Mouse (Mus musculus): ENCODE measurements at regions not wholly inside any gene's neighbourhood (a gene's known extent, or its start where the extent isn't known, plus 50 kb on each side); places are given as distances from the start of the nearest gene placed in this dataset.

DNA sequence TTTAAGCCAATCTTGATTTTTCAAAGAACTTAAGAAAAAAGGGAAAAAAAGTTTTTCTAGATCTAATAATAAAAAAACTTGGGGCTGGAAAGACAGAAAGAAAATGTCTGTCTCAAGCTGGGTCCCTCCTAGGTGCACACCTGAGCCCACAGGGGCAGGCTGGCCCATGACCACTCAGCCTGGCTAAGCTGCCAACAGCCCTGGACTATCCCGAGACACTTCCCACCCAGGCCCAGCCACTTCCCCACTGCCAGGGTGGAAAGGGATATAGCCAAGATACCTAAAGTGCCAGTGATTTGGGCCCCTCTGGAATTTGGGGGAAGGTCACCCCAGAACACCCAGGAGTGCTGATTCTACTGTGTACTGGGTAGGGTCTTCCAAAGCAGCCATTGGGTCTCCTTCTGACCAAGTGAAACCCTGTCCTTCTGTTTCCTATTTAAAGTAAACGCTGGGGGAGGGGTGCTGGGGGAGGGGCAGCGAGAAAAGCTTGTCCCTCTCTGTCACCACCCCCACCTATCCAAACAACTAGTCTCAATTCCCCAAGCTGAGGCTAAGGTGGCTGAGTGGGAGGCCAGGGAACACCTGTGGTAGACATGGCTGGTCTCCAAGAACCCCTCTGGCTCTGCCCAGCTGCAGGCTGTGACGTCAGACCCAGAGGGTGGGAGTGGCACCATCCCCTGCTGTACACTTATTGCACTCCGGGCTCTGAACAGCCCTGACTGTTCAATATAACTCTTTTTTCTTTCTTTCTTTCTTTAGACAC is 62.6 kb downstream of the Mcfd2 start:
- WGBS: 12% methylated on average over 5 of the region's 5 CpGs
- peaks cover 33% of the 10 kb centered on the region for H3K4me1 ChIP-seq (ENCODE audit: control insufficient read depth, insufficient read depth, low read length)
- H3K27me3 ChIP-seq (ENCODE audit: control insufficient read depth, insufficient read depth, low read length): no peaks in the 10 kb centered on the region
- H3K9me3 ChIP-seq (replicated peaks; ENCODE audit: control insufficient read depth, low read length): no peaks in the 10 kb centered on the region
- H3K9ac ChIP-seq (ENCODE audit: low read length): 0 out of 2 replicates have a peak overlapping the region, but pooled peaks have one; percentile 10
- H3K36me3 ChIP-seq (ENCODE audit: control insufficient read depth, insufficient read depth): no peaks in the 10 kb centered on the region
- H3K27ac ChIP-seq (ENCODE audit: low read length): peak overlapping the region; percentile 57; the same call in 1 of the 2 replicates
- no peak overlapping the region for H3K4me2 ChIP-seq (ENCODE audit: low read depth, low read length)
- H3K4me3 ChIP-seq (ENCODE audit: low read length): no peak overlapping the region
- no peak for ATAC-seq (replicated peaks; ENCODE audit: extremely low read depth, insufficient read depth, low FRiP score)

DNA sequence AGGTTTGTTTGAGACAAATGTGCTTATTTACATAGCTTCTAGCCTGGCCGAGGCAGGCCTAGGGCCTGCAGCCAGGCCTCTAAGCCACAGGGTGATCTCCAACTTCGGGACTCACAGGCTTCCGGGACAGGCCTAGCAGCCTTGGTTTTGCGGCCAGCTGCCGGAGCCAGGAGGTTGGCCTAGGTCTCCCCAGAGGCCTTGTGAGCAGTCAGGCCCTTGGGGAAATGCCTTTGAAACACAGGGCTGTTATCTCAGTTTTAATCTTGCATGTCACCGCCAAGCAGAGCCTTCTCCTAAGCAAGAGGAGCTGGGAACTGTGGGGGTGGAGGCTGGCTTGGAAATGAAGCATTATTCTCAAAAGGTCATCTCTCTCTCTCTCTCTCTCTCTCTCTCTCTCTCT is 63.2 kb downstream of the Mcfd2 start:
- Histone ChIP-seq H3K36me3 (ENCODE audit: control insufficient read depth, insufficient read depth) (no peaks in the 10 kb centered on the region), H3K27ac (ENCODE audit: low read length) (peak overlapping the region; percentile 73), H3K27me3 (ENCODE audit: control insufficient read depth, insufficient read depth, low read length) (no peaks in the 10 kb centered on the region), H3K9me3 (replicated peaks; ENCODE audit: control insufficient read depth, low read length) (no peaks in the 10 kb centered on the region), H3K4me3 (ENCODE audit: low read length) (no peak overlapping the region), H3K4me1 (ENCODE audit: control insufficient read depth, insufficient read depth, low read length) (peaks cover 33% of the 10 kb centered on the region), H3K4me2 (ENCODE audit: low read depth, low read length) (no peak overlapping the region), H3K9ac (ENCODE audit: low read length) (peak overlapping the region; percentile 46; the same call in 1 of the 2 replicates)
- peak; percentile 46; the same call in 1 of the 2 replicates for ATAC-seq (replicated peaks; ENCODE audit: extremely low read depth, insufficient read depth, low FRiP score)
- 26% methylated on average over 6 of the region's 6 CpGs for WGBS

DNA sequence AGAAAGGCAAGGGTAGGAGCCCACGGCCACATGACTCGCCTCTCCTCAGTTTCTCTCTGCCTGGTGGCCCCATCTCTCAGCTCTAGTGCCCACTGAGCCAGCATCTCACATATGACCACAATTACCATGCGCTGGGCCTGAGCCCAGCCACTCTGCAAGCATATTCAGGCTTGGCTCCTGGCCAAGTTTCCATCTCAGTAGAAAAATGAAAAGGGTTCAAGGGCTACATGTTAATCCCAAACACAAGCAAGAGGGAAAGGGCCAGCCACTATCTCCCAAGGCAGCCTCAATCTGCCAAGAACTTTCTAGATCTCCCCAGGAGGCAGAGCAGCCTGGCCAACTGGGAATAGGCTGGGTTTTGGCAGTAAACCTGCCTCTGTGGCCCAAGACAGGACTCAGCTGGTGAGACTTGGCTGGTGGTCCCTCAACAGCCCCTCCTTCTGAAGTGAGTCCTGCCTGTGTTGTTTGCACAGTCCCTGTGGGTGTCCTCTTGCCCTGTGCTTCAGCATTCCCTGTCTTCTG is 65.0 kb downstream of the Mcfd2 start:
- ATAC-seq (replicated peaks; ENCODE audit: extremely low read depth, insufficient read depth, low FRiP score): peak; percentile 50
- no peak overlapping the region for H3K4me3 ChIP-seq (ENCODE audit: low read length)
- H3K27ac ChIP-seq (ENCODE audit: low read length): peak overlapping the region; percentile 60
- H3K36me3 ChIP-seq (ENCODE audit: control insufficient read depth, insufficient read depth): no peaks in the 10 kb centered on the region
- no peaks in the 10 kb centered on the region for H3K27me3 ChIP-seq (ENCODE audit: control insufficient read depth, insufficient read depth, low read length)
- H3K9me3 ChIP-seq (replicated peaks; ENCODE audit: control insufficient read depth, low read length): no peaks in the 10 kb centered on the region
- H3K9ac ChIP-seq (ENCODE audit: low read length): no peak overlapping the region
- WGBS: 46% methylated on average over 3 of the region's 3 CpGs
- no peak overlapping the region for H3K4me2 ChIP-seq (ENCODE audit: low read depth, low read length)
- peaks cover 37% of the 10 kb centered on the region for H3K4me1 ChIP-seq (ENCODE audit: control insufficient read depth, insufficient read depth, low read length)

DNA sequence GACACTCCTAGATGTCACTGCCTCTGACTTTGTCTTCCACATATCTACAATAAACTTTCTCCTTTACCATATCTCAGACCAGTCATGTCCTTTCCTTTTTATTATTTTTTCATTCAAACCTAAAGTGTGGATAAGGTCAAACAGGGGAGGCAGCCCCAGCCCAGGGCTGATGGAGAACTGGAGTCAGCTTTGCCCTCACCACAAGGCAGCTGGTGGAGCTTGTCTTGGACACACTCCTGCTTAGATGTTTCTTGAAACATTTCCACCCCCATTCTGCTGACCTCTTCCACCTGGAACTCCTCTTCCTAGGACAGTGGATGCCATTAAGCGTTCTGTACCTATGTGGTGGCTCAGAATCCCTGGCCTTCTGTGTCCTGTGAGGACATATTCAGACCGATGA is 65.6 kb downstream of the Mcfd2 start:
- Histone ChIP-seq H3K4me1 (ENCODE audit: control insufficient read depth, insufficient read depth, low read length) (peaks cover 37% of the 10 kb centered on the region), H3K9me3 (replicated peaks; ENCODE audit: control insufficient read depth, low read length) (no peaks in the 10 kb centered on the region), H3K4me3 (ENCODE audit: low read length) (no peak overlapping the region), H3K36me3 (ENCODE audit: control insufficient read depth, insufficient read depth) (no peaks in the 10 kb centered on the region), H3K27ac (ENCODE audit: low read length) (peak overlapping the region; percentile 60), H3K9ac (ENCODE audit: low read length) (no peak overlapping the region), H3K27me3 (ENCODE audit: control insufficient read depth, insufficient read depth, low read length) (no peaks in the 10 kb centered on the region), H3K4me2 (ENCODE audit: low read depth, low read length) (no peak overlapping the region)
- 86% methylated on average over 2 of the region's 2 CpGs for WGBS
- ATAC-seq (replicated peaks; ENCODE audit: extremely low read depth, insufficient read depth, low FRiP score): no peak

DNA sequence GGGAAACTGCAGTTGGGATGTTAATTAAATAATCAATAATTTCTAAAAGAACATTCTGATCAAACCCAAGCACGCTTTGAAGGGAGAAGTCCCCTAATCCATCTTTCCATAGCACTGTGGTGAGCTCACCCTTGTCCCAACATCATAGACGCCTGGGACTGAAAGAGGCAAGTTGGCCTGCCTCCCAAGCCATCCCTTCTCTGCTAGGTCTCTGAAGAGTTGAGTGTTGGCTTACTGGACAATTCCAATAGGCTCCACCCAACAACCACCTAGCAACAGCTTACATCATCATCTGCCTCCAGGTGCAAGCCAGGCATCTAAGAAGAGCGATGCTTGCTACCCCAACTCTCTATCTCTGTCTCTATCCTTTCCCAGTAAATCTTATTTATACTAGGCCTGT is 66.6 kb downstream of the Mcfd2 start:
- no peaks in the 10 kb centered on the region for H3K9me3 ChIP-seq (replicated peaks; ENCODE audit: control insufficient read depth, low read length)
- H3K36me3 ChIP-seq (ENCODE audit: control insufficient read depth, insufficient read depth): no peaks in the 10 kb centered on the region
- no peak overlapping the region for H3K27ac ChIP-seq (ENCODE audit: low read length)
- no peak for ATAC-seq (replicated peaks; ENCODE audit: extremely low read depth, insufficient read depth, low FRiP score)
- no peaks in the 10 kb centered on the region for H3K27me3 ChIP-seq (ENCODE audit: control insufficient read depth, insufficient read depth, low read length)
- 75% methylated on average over 3 of the region's 3 CpGs for WGBS
- H3K4me1 ChIP-seq (ENCODE audit: control insufficient read depth, insufficient read depth, low read length): peaks cover 37% of the 10 kb centered on the region
- H3K4me2 ChIP-seq (ENCODE audit: low read depth, low read length): no peak overlapping the region
- no peak overlapping the region for H3K4me3 ChIP-seq (ENCODE audit: low read length)
- no peak overlapping the region for H3K9ac ChIP-seq (ENCODE audit: low read length)

DNA sequence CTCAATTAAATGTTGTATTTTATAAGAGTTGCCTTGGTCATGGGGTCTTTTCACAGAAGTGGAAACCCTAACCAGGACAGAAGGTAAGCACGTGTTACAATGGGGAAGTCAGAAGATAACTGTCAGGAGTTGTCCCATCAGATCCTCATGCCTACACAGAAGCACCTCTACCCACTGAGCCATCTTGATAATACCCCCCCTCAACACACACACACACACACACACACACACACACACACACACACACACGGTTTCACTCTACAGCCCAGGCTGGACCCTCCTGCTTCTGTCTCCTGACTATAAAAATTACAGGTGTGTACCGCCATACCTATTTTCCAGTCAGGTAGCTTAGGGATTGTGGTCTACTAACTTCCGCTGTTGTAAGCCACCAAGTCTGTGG is 68.3 kb downstream of the Mcfd2 start:
- peaks cover 3% of the 10 kb centered on the region for H3K9me3 ChIP-seq (replicated peaks; ENCODE audit: control insufficient read depth, low read length)
- no peaks in the 10 kb centered on the region for H3K36me3 ChIP-seq (ENCODE audit: control insufficient read depth, insufficient read depth)
- H3K9ac ChIP-seq (ENCODE audit: low read length): no peak overlapping the region
- 91% methylated on average over 4 of the region's 4 CpGs for WGBS
- H3K4me3 ChIP-seq (ENCODE audit: low read length): no peak overlapping the region
- H3K27ac ChIP-seq (ENCODE audit: low read length): no peak overlapping the region
- ATAC-seq (replicated peaks; ENCODE audit: extremely low read depth, insufficient read depth, low FRiP score): no peak
- H3K4me2 ChIP-seq (ENCODE audit: low read depth, low read length): no peak overlapping the region
- H3K27me3 ChIP-seq (ENCODE audit: control insufficient read depth, insufficient read depth, low read length): no peaks in the 10 kb centered on the region
- H3K4me1 ChIP-seq (ENCODE audit: control insufficient read depth, insufficient read depth, low read length): peaks cover 31% of the 10 kb centered on the region

DNA sequence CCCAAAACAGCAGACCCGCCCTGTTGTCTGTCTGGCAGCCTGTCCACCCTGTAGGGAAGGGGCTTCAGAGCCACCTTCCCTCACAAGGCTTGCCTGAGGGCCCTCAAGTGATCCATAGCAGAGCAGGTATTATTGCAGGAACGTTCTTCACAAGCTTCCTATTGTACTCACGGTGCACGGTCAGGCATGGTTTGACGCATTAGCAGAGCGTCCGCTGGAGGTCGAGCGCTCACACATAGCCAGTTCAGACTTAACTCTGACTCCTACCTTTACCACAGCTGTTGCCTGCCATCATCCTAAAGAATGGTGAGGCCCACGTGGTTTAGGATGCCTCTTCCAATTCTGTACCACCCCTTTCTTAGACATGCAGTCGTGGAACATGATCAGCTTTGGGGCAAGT is 71.1 kb downstream of the Mcfd2 start:
- ATAC-seq (replicated peaks; ENCODE audit: extremely low read depth, insufficient read depth, low FRiP score): no peak
- no peak overlapping the region for H3K4me3 ChIP-seq (ENCODE audit: low read length)
- WGBS: 71% methylated on average over 11 of the region's 11 CpGs
- peaks cover 12% of the 10 kb centered on the region for H3K4me1 ChIP-seq (ENCODE audit: control insufficient read depth, insufficient read depth, low read length)
- H3K27ac ChIP-seq (ENCODE audit: low read length): no peak overlapping the region
- H3K4me2 ChIP-seq (ENCODE audit: low read depth, low read length): no peak overlapping the region
- H3K9me3 ChIP-seq (replicated peaks; ENCODE audit: control insufficient read depth, low read length): peaks cover 7% of the 10 kb centered on the region
- H3K9ac ChIP-seq (ENCODE audit: low read length): no peak overlapping the region
- no peaks in the 10 kb centered on the region for H3K36me3 ChIP-seq (ENCODE audit: control insufficient read depth, insufficient read depth)
- no peaks in the 10 kb centered on the region for H3K27me3 ChIP-seq (ENCODE audit: control insufficient read depth, insufficient read depth, low read length)

DNA sequence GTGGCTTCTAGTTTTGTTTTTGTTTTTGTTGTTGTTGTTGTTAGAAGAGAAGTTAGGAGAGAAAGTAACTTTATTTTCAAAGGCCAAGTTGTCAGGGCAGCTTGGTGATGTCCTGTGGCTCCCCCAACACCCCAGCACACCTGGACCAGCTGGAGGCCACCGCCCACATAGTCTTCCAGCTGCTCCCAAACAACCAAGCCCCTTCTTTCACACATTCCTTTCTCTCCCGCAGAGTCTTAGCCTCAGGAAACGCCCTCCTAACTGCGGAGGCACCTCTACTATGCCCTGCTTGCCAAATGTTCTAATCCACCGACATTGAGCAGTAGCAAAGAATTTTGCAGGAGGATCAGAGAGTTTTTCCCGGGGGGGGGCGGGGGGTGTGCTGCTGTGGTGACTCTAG is 72.3 kb downstream of the Mcfd2 start:
- no peak for ATAC-seq (replicated peaks; ENCODE audit: extremely low read depth, insufficient read depth, low FRiP score)
- Histone ChIP-seq H3K4me3 (ENCODE audit: low read length) (no peak overlapping the region), H3K36me3 (ENCODE audit: control insufficient read depth, insufficient read depth) (no peaks in the 10 kb centered on the region), H3K4me1 (ENCODE audit: control insufficient read depth, insufficient read depth, low read length) (peaks cover 14% of the 10 kb centered on the region), H3K9me3 (replicated peaks; ENCODE audit: control insufficient read depth, low read length) (peaks cover 7% of the 10 kb centered on the region), H3K9ac (ENCODE audit: low read length) (no peak overlapping the region), H3K27me3 (ENCODE audit: control insufficient read depth, insufficient read depth, low read length) (no peaks in the 10 kb centered on the region), H3K4me2 (ENCODE audit: low read depth, low read length) (no peak overlapping the region), H3K27ac (ENCODE audit: low read length) (no peak overlapping the region)
- 20% methylated on average over 7 of the region's 7 CpGs for WGBS

DNA sequence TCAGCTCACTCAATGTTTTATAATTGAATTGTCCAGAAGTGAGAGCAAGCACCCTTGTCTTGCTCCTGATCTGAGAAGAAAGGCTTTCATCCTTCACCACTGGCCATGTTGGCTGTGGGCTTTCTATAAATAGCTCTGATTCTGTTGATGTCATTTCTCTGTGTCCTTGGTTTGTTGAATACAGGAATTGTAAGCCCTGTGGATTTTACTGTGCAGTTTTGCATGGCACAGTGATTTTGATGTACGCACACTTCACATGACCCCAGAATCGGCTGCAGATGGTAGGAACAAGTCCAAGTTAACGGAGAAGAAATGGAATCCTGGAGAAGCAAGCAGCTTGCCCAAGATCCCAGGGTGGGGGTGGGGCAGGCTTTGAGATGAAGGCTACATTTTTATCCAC is 76.1 kb downstream of the Mcfd2 start:
- WGBS: 58% methylated on average over 3 of the region's 3 CpGs
- H3K36me3 ChIP-seq (ENCODE audit: control insufficient read depth, insufficient read depth): no peaks in the 10 kb centered on the region
- ATAC-seq (replicated peaks; ENCODE audit: extremely low read depth, insufficient read depth, low FRiP score): no peak

More for the DNA sequence above, 76.1 kb downstream of the Mcfd2 start:
- Histone ChIP-seq H3K4me2 (ENCODE audit: low read depth, low read length) (no peak overlapping the region), H3K4me1 (ENCODE audit: control insufficient read depth, insufficient read depth, low read length) (peaks cover 17% of the 10 kb centered on the region), H3K9ac (ENCODE audit: low read length) (no peak overlapping the region), H3K4me3 (ENCODE audit: low read length) (no peak overlapping the region), H3K9me3 (replicated peaks; ENCODE audit: control insufficient read depth, low read length) (peaks cover 7% of the 10 kb centered on the region), H3K27ac (ENCODE audit: low read length) (no peak overlapping the region), H3K27me3 (ENCODE audit: control insufficient read depth, insufficient read depth, low read length) (no peaks in the 10 kb centered on the region; the same call in 1 of the 2 replicates)
